Mouse (Mus musculus) hindbrain, embryonic 15.5 days (tissue): ENCODE data around the gene Six1. TPM values are rescaled to one million over a fixed set of nuclear protein-coding genes. Genes with fewer than 3 reads are reported as not detected.

Source experiments
- ATAC-seq: fragments of 200-750 bp; cut with Nextera tagmentation; 2 replicates; pipeline ENCODE4 v1.8.0; 2017; ENCODE audit warnings: low read depth, moderate number of reproducible peaks, moderate TSS enrichment; ENCODE audit not compliant: low FRiP score
- H3K27ac ChIP-seq: fragments of 300-500 bp; sonication (generic); replicated peaks from 2 replicates; pipeline ENCODE4 v1.5.1; 2015; ENCODE audit warnings: mild to moderate bottlenecking, inconsistent platforms
- H3K27me3 ChIP-seq: fragments of 300-500 bp; sonication (generic); 2 replicates; pipeline ENCODE4 v1.6.1; 2015; ENCODE audit warnings: control low read depth, inconsistent platforms
- H3K36me3 ChIP-seq: fragments of 300-500 bp; sonication (generic); 2 replicates; pipeline ENCODE4 v1.6.1; 2015; ENCODE audit warnings: control low read depth, inconsistent platforms
- H3K4me1 ChIP-seq: fragments of 300-500 bp; sonication (generic); replicated peaks from 2 replicates; pipeline ENCODE4 v1.6.1; 2015; ENCODE audit warnings: control low read depth, inconsistent platforms
- H3K4me2 ChIP-seq: fragments of 300-500 bp; sonication (generic); 2 replicates; pipeline ENCODE4 v1.6.1; 2015; ENCODE audit warnings: moderate library complexity, mild to moderate bottlenecking, inconsistent platforms
- H3K4me3 ChIP-seq: fragments of 300-500 bp; sonication (generic); 2 replicates; pipeline ENCODE4 v1.5.1; 2015; ENCODE audit warnings: mild to moderate bottlenecking, inconsistent platforms
- H3K9ac ChIP-seq: fragments of 300-500 bp; sonication (generic); 2 replicates; pipeline ENCODE4 v1.6.1; 2015; ENCODE audit warnings: inconsistent platforms
- H3K9me3 ChIP-seq: fragments of 300-500 bp; sonication (generic); 2 replicates; pipeline ENCODE4 v1.6.1; 2016; ENCODE audit warnings: control low read depth, inconsistent platforms
- WGBS: fragments of 180-500 bp; shearing (Covaris S2); methylation state at CpG from one replicate; pipeline ENCODE4 v1.1.7; 2015; 5-methylcytosine and 5-hydroxymethylcytosine counted together
- polyA plus RNA-seq: library from polyadenylated mRNA; unstranded; fragments of >200 nt; fragmentation: Nextera tagmentation; extraction: Ambion mirVana; gene quantifications from 2 replicates; pipeline ENCODE4 v1.2.1, GENCODE M21; 2015

The Six1 gene
- polyA plus RNA-seq, 1 experiment from 2014 or later: 0.65 TPM

DNA sequence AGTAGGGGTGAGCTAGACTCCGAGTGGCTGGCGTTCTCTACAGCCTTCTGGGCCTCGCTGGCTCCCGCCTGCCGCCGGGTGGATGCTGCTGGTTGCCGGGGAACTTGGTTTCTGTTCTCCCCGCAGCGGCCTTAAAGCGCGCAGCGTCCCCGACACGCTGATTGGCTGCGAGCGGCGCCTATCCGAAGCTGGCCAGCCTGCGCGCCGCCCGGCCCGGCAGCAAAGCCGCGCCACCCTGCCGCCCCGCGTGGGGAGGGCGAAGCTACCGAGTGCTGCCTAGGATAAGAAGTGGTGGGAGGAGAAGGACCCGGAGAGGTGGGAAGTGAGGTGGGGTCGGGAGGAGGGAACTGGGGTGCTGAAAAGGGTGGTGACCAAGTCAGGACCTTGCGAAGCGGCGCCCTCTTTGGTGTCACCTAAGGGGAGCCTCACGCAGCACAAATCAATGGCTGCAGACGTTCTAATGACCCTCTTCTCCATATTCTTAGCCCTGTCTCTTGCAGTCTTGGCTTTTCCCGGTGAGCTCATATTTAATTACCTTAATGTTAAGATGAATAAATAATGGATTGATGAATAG lies 7.0 kb downstream of the Six1 start:
- WGBS: under 1% methylated on average over 37 of the region's 38 CpGs
- H3K27ac ChIP-seq: no peak overlapping the region

DNA sequence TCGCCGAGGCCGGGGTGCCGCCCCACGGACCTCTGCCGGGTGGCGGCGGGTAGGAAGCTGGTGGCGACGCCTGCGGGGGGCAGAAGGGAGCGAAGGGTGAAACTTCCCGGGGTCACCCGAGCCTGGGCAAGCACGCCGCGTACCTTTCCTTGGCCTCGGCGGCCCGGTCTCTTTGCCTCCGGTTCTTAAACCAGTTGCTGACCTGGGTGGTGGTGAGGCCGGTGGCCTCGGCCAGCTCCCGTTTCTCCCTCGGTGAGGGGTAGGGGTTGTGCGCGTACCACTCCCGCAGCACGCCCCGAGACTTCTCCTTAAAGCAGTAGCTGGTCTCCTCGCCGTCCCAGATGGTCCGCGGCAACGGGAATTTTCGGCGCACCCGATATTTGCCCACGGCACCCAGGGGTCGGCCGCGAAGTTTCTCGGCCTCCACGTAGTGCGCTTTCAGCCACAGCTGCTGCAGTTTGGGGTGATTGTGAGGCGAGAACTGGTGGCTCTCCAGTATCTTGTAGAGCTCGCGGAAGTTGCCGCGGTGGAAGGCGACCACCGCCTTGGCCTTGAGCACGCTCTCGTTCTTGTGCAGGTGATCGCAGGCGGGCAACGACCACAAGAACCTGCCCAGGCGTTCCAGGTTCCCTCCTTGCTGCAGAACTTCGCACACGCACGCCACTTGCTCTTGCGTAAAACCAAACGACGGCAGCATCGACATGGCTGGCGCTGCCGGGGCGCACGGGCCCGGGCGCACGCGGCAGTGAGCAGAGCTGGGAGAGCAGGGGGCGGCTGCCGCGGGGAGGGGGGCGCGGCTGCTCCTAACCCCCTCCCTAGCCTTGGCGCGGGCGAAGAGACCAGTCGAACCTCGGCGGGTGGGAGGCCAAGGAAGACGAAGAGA lies 7.7 kb downstream of the Six1 start:
- no peak; the same call in 1 of the 2 replicates for ATAC-seq
- peaks cover 88% of the 10 kb centered on the region for H3K27me3 ChIP-seq
- H3K4me3 ChIP-seq: peak overlapping the region; percentile 27
- H3K4me1 ChIP-seq: peaks cover 22% of the 10 kb centered on the region
- no peak overlapping the region for H3K9ac ChIP-seq
- H3K4me2 ChIP-seq: peak overlapping the region; percentile 55
- H3K9me3 ChIP-seq: no peaks in the 10 kb centered on the region
- no peak overlapping the region for H3K27ac ChIP-seq
- under 1% methylated on average over 84 of the region's 85 CpGs for WGBS
- H3K36me3 ChIP-seq: no peaks in the 10 kb centered on the region

More for the DNA sequence above, 7.0 kb downstream of the Six1 start:
- H3K27me3 ChIP-seq: peaks cover 87% of the 10 kb centered on the region
- H3K4me3 ChIP-seq: peak overlapping the region; percentile 27
- no peaks in the 10 kb centered on the region for H3K9me3 ChIP-seq
- H3K4me1 ChIP-seq: peaks cover 22% of the 10 kb centered on the region
- peak; percentile 77 for ATAC-seq
- H3K36me3 ChIP-seq: no peaks in the 10 kb centered on the region
- peak overlapping the region; percentile 55 for H3K4me2 ChIP-seq
- H3K9ac ChIP-seq: no peak overlapping the region

DNA sequence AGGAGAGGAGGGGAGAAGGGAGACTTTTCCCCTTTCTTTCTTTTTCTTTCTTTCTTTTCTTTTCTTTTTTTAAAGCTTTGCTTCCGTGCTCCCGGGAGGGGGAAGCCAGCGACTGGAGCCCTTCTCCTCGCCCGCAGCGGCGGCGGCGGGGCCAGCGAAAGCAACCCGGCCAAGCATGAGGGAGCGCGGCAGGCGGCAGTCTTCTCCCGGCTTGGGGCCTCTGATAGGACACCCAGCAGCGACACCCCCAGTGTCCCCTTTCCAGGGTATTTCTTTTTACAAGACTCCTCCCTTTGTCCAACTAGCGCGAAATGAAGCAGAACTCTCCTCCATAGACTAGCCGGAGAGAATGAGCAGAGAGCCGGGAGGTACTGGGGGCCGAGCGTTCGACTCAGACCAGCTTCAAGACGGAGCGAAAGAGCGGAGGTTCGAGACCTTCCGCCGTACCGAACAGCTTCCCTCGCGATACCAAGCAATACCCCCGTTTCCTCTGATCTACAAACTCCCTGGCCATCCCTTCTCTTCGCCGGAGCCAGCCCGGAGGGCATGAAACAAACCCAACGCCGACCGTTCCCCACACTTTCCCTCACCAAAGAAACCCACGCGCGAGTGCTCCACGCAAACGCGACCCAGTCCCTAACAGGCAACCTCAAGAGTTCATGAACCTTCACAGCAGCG lies 8.5 kb downstream of the Six1 start:
- under 1% methylated on average over 46 of the region's 46 CpGs for WGBS
- ATAC-seq: no peak

GRCm38 (mm10) chr12:73044221-73045045 lies 9.3 kb downstream of the Six1 start:
- no peak overlapping the region for H3K9ac ChIP-seq
- H3K27me3 ChIP-seq: peaks cover 90% of the 10 kb centered on the region
- peaks cover 22% of the 10 kb centered on the region for H3K4me1 ChIP-seq
- no peak for ATAC-seq
- no peaks in the 10 kb centered on the region for H3K9me3 ChIP-seq
- H3K4me2 ChIP-seq: peak overlapping the region; percentile 55
- under 1% methylated on average over 53 of the region's 53 CpGs for WGBS
- H3K27ac ChIP-seq: no peak overlapping the region
- peak overlapping the region; percentile 27 for H3K4me3 ChIP-seq
- H3K36me3 ChIP-seq: no peaks in the 10 kb centered on the region

More for the DNA sequence above, 8.5 kb downstream of the Six1 start:
- Histone ChIP-seq H3K4me2 (peak overlapping the region; percentile 55), H3K27me3 (peaks cover 88% of the 10 kb centered on the region), H3K9ac (no peak overlapping the region), H3K27ac (no peak overlapping the region), H3K9me3 (no peaks in the 10 kb centered on the region), H3K36me3 (no peaks in the 10 kb centered on the region), H3K4me3 (peak overlapping the region; percentile 27), H3K4me1 (peaks cover 22% of the 10 kb centered on the region)

- ATAC-seq: no peak
- no peaks in the 10 kb centered on the region for H3K9me3 ChIP-seq
- no peak overlapping the region for H3K4me2 ChIP-seq
- WGBS: 2% methylated on average over 14 of the region's 14 CpGs
- peaks cover 22% of the 10 kb centered on the region for H3K4me1 ChIP-seq
- H3K36me3 ChIP-seq: no peaks in the 10 kb centered on the region
- no peak overlapping the region for H3K27ac ChIP-seq
- H3K4me3 ChIP-seq: no peak overlapping the region
- no peak overlapping the region for H3K9ac ChIP-seq
- H3K27me3 ChIP-seq: peaks cover 87% of the 10 kb centered on the region
Measured at GRCm38 (mm10) chr12:73043396-73044167, 10.1 kb downstream of the Six1 start.

GRCm38 (mm10) chr12:73042903-73043302 lies 10.8 kb downstream of the Six1 start:
- Histone ChIP-seq H3K9me3 (no peaks in the 10 kb centered on the region), H3K4me2 (no peak overlapping the region), H3K4me1 (peaks cover 22% of the 10 kb centered on the region), H3K4me3 (no peak overlapping the region), H3K27me3 (peaks cover 87% of the 10 kb centered on the region), H3K27ac (no peak overlapping the region), H3K36me3 (no peaks in the 10 kb centered on the region), H3K9ac (no peak overlapping the region)
- 5% methylated on average over 2 of the region's 2 CpGs for whole genome bisulfite sequencing
- ATAC-seq: no peak

DNA sequence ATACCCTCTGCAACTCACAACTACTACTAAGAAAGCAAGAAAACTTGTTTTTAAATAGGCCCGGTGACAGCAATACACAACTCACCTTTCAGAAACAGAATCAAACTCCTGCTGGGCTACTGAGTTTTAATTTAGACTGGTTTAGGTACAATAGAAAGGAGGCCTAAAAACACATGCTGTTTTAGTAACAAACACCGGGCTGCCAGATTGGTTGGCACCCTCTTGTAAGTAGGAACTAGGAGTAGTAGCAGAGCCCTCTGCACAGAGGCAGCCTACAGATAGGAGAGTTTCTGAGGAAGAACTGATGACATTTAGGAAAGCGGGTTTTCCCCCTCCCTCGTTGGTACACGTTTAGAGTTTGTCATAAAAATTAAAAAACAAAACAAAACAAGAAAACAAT lies 11.3 kb downstream of the Six1 start:
- no peak overlapping the region for H3K27ac ChIP-seq
- H3K36me3 ChIP-seq: no peaks in the 10 kb centered on the region
- ATAC-seq: no peak
- 5% methylated on average over 5 of the region's 5 CpGs for WGBS
- H3K9me3 ChIP-seq: no peaks in the 10 kb centered on the region
- no peak overlapping the region for H3K4me2 ChIP-seq
- no peak overlapping the region for H3K9ac ChIP-seq
- peaks cover 22% of the 10 kb centered on the region for H3K4me1 ChIP-seq
- H3K4me3 ChIP-seq: no peak overlapping the region
- peaks cover 87% of the 10 kb centered on the region for H3K27me3 ChIP-seq

DNA sequence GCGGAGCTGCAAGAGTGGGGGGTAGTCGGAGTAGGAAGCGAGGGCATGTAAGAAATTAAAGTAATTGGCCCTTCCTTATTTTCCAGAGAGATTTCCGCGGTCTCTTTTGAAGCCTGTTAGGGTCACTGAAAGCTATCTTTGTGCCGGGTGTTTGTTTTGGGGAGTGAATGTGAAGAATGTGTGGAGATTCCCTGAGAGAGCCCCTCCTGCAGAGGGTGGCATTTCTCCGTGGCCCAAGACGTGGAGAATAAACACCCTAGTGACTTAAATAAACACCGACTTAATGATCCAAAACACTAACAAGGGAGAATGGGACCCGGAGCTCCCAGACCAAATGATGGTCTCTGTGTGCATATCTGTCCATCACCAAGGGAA lies 12.4 kb downstream of the Six1 start:
- Histone ChIP-seq H3K36me3 (no peaks in the 10 kb centered on the region), H3K27ac (no peak overlapping the region), H3K27me3 (peaks cover 83% of the 10 kb centered on the region), H3K4me2 (no peak overlapping the region), H3K9ac (no peak overlapping the region), H3K9me3 (no peaks in the 10 kb centered on the region), H3K4me3 (no peak overlapping the region), H3K4me1 (peaks cover 16% of the 10 kb centered on the region)
- ATAC-seq: no peak
- 0% methylated on average over 10 of the region's 10 CpGs for WGBS

DNA sequence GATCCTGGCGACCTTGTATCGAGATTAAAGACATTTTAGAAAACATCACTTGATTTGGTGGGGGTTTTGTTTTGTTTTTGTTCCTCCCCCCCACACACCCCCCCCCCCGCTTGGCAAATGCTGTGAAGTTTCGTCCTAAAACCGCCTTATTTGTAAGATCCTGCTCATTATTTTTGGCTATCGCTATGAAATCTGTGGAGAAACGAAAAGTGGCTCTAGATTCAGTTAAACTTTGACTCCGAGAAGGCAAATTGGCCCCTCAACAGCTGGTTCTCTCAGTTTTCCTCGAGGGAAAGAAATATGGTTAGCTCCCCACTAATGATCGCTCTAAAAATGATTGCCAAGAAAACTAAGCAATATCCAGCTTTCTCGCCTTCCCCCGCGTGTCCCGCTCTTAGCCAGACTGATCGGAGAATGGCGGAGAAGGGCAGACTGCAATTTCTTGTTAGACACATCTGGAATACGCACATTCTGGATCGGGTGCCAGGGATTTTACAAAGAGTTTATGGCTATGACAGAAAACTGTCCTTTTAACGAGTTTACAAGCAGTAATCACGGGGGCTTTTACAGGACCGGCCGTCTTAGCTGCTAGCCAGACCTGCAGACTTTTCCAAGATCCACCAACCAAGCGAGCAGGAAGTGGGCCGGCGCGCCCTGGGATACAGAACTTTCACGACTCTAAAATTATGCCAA lies 13.0 kb downstream of the Six1 start:
- Histone ChIP-seq H3K36me3 (no peaks in the 10 kb centered on the region), H3K27me3 (peaks cover 83% of the 10 kb centered on the region), H3K27ac (no peak overlapping the region), H3K4me1 (peaks cover 10% of the 10 kb centered on the region), H3K9me3 (no peaks in the 10 kb centered on the region), H3K9ac (no peak overlapping the region), H3K4me2 (no peak overlapping the region), H3K4me3 (no peak overlapping the region)
- ATAC-seq: no peak
- 2% methylated on average over 27 of the region's 27 CpGs for WGBS

GRCm38 (mm10) chr12:73039939-73040562 lies 13.6 kb downstream of the Six1 start:
- no peak for ATAC-seq
- WGBS: 2% methylated on average over 18 of the region's 18 CpGs
- no peaks in the 10 kb centered on the region for H3K9me3 ChIP-seq
- no peak overlapping the region for H3K4me3 ChIP-seq
- H3K4me1 ChIP-seq: peaks cover 4% of the 10 kb centered on the region
- no peaks in the 10 kb centered on the region for H3K36me3 ChIP-seq
- H3K27ac ChIP-seq: no peak overlapping the region
- no peak overlapping the region for H3K4me2 ChIP-seq
- H3K27me3 ChIP-seq: peaks cover 81% of the 10 kb centered on the region
- no peak overlapping the region for H3K9ac ChIP-seq
